Mouse (Mus musculus): ENCODE measurements around the gene Gm20388. TPM values are rescaled to one million over a fixed set of nuclear protein-coding genes. Genes with fewer than 3 reads are reported as not detected.

The Gm20388 gene
- polyA plus RNA-seq, 1 experiment from 2014 or later, result 47.1 TPM

DNA sequence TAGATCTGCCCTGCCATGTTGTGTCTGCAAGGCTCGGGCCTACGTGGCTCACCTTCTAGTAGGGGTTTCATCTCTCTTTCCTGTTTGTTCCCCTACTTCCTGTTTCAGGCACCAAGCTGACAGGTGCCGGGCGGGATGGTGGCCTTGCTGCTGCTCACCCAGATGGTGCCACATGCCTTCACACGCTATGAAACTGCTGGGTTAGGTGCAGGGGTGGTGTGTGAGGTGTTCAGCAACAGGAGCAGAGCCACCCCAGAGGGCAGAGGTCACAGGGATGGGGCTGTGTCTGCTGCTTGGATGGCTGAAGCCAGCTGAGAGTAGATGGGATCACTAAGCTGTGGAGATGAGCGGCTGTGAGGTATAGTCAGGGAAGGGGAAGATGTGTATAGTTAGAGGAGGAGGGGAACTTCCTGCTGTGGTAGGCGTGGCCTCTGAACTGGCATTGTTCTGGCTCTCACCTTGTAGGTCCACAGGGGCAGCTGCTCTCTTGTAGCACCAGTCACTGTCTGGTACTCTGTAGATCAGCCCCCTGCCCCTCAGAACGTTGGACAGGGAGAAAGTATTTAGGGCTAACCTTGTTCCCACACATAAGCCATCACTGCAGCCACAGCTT, 4363.1 kb downstream of the Gm20388 start:
- H3K4me3 ChIP-seq (ENCODE audit: inconsistent target), result no peak overlapping the region
- no peak overlapping the region for H3K27ac ChIP-seq
- no peaks in the 10 kb centered on the region for H3K36me3 ChIP-seq (ENCODE audit: inconsistent target)
- H3K79me2 ChIP-seq (ENCODE audit: inconsistent target), result peaks cover 95% of the 10 kb centered on the region; the same call in 1 of the 2 replicates
- 30% methylated on average over 8 of the region's 8 CpGs for WGBS (ENCODE audit: missing documents)

DNA sequence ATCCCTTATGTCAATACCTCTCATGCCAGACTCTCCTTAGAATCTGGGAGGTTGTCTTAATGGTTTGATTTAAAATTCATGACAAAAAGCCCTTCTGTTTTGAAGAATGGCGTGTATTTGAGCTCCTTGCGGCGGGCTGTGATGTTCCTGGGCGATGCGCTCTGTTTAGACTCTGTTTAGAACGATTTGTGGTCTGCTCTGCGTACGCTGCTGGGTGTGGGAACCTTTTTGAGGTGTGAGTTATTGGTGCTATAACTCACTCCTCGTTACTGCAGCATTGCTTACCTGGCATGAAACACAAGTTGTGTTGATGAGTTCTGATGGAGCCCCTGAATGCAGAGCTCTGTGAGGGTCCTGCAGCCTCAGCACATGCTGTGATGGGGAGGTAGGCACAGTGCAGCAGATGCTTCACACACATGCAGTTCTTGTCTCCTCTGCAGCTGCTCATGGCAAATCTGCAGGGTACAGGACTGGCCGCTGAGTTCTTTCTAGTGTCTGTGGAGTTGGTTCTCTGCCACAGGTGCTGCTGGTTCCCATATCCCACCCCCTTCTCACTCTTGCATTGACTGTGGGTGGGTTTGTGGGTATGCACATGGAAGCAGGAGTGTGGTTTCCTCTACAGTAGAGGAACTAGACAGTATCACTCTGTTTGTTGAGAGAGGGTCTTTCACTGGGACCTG, 4363.9 kb downstream of the Gm20388 start:
- 80% methylated on average over 10 of the region's 10 CpGs for WGBS (ENCODE audit: missing documents)
- H3K36me3 ChIP-seq (ENCODE audit: inconsistent target), result no peaks in the 10 kb centered on the region
- H3K79me2 ChIP-seq (ENCODE audit: inconsistent target), result peaks cover 95% of the 10 kb centered on the region; the same call in 1 of the 2 replicates
- no peak overlapping the region for H3K27ac ChIP-seq
- H3K4me3 ChIP-seq (ENCODE audit: inconsistent target), result no peak overlapping the region

DNA sequence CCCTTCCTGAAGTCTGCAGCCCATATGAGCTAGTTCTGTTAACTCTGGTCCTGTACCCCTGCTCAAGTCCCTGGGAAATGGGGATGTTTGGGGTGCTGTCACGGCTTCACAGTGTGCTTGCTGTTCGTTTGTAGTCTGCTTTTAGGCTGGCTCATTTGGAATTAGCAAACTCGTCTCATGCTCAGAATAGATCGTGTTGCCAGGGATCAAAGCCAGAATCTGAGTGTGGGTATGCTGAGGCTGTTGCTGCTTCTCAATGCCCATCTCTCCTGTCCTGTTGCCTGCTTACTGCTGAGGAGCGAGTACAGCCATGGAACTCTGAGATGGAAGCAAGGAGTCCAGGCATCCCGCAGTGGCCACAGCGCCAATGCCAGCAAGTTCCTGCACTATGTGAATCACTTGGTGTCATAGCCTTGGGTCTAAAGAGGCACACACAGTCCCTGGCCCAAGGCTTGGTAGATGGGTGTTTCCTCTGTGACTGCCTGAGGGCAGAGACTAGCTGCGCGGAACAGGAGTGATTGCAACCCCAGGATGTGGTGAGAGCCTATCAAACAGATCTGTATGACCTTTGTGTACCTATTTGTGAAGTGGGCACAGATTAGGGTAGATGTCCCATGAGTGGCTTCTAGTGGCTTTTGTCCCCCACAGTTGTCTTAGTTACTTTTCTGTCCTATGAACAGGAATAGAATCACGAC, 4364.9 kb downstream of the Gm20388 start:
- H3K27ac ChIP-seq, result no peak overlapping the region
- peaks cover 95% of the 10 kb centered on the region; the same call in 1 of the 2 replicates for H3K79me2 ChIP-seq (ENCODE audit: inconsistent target)
- WGBS (ENCODE audit: missing documents), result 93% methylated on average over 10 of the region's 10 CpGs
- no peaks in the 10 kb centered on the region for H3K36me3 ChIP-seq (ENCODE audit: inconsistent target)
- no peak overlapping the region for H3K4me3 ChIP-seq (ENCODE audit: inconsistent target)

DNA sequence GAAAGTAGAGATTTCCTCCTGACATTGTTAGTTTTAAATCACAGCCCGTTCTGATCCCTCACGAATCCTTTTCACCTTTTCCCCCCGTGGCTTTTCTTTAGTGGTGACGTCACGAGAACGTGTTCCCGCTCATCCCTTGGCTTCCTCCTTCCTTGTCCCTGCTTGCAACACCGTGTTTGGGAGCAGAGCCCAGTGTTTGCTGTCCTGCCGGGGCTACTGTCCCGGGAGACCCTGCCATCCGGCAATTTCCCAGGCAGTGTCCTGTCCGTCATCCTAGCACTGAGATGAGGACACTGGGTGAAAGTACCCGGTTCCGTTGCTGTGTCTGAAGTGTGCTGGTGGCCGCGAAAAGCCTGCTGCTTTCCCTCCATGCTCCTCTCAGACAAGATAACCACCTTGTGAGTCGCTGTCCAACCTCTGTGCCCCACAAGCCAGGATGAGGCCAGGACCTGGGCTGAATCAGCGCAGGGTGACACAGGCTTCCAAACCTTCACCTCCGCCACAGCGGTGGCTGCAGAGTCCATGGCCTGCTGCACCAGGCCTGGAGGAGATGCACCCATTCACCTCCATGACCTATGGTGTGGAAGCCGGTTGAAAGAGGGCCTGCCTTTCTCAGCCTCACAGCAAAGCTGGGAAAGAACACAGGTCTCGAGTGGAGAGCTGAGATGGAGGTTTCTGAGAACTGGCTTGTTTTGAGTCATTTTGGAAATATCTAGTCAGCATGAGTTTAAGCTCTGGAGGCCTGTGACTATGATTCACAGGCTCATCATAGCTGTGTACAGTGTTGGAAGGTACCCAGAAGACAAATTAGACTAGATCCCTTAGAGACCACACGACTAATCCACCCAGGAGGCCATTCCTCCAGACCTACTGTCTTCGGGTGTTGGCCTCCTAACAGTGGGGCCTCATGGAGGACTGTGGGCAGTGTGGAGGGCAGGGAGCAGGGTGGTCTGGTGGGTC, 4367.6 kb downstream of the Gm20388 start:
- Histone ChIP-seq H3K36me3 (ENCODE audit: inconsistent target) (no peaks in the 10 kb centered on the region), H3K4me3 (ENCODE audit: inconsistent target) (no peak overlapping the region)

DNA sequence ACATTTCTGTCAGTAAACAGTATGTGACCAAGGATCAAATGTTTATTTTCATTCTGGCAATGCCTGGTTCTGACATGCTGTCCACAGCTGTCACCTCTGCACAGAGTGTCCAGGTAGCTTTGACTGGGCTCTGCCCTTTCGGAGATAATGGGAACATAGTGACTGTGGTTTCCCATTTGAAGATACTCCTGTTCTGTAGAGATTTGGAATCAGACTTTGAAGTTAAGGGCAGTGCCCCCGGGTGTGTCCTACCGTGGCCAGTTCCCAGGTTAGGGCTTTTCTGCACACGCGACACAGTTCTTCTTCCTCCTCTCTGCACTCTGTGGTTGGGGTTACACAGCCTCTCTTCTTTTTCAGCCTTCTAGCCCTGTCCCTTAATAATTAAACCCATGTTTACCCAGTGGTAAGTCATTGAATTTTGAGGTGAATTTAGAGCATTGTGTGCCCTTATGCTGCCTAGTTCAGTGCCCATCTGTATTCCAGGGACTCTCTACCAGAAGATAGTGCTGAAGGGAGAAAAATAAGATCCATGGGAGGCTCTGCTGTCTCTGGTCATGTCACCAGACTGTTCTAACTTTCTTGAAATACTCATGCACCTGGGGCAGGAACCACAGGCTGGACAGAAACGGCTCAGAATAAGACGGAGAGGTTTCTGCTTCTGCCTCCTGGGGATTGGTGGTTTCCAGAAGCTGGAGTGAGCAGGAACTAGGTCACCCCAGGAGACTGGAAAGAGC, 4368.5 kb downstream of the Gm20388 start:
- peak overlapping the region; percentile 34 for H3K27ac ChIP-seq
- 53% methylated on average over 7 of the region's 7 CpGs for WGBS (ENCODE audit: missing documents)

More for the DNA sequence above, 4367.6 kb downstream of the Gm20388 start:
- Histone ChIP-seq H3K27ac (peak overlapping the region; percentile 34), H3K79me2 (ENCODE audit: inconsistent target) (peaks cover 98% of the 10 kb centered on the region; the same call in 1 of the 2 replicates)
- WGBS (ENCODE audit: missing documents), result 88% methylated on average over 24 of the region's 24 CpGs

DNA sequence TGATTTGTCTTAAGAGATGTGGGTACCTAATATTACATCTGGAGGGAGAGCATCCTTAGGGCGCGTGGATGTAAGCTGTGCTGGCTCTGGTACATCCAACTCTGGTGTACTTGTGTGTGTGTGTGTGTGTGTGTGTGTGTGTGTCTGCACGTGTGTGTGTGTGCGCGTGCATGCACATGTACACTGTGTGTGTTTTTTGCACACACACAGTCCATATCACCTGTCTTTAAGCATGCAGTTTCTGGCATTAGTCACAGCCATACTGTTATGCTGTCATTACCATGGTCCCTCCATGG, 4369.0 kb downstream of the Gm20388 start:
- WGBS (ENCODE audit: missing documents), result 86% methylated on average over 2 of the region's 5 CpGs
- H3K79me2 ChIP-seq (ENCODE audit: inconsistent target), result peaks cover 97% of the 10 kb centered on the region; the same call in 1 of the 2 replicates
- H3K36me3 ChIP-seq (ENCODE audit: inconsistent target), result no peaks in the 10 kb centered on the region
- no peak overlapping the region for H3K27ac ChIP-seq
- H3K4me3 ChIP-seq (ENCODE audit: inconsistent target), result no peak overlapping the region

More for the DNA sequence above, 4368.5 kb downstream of the Gm20388 start:
- Histone ChIP-seq H3K79me2 (ENCODE audit: inconsistent target) (peaks cover 97% of the 10 kb centered on the region; the same call in 1 of the 2 replicates), H3K4me3 (ENCODE audit: inconsistent target) (no peak overlapping the region), H3K36me3 (ENCODE audit: inconsistent target) (no peaks in the 10 kb centered on the region)

DNA sequence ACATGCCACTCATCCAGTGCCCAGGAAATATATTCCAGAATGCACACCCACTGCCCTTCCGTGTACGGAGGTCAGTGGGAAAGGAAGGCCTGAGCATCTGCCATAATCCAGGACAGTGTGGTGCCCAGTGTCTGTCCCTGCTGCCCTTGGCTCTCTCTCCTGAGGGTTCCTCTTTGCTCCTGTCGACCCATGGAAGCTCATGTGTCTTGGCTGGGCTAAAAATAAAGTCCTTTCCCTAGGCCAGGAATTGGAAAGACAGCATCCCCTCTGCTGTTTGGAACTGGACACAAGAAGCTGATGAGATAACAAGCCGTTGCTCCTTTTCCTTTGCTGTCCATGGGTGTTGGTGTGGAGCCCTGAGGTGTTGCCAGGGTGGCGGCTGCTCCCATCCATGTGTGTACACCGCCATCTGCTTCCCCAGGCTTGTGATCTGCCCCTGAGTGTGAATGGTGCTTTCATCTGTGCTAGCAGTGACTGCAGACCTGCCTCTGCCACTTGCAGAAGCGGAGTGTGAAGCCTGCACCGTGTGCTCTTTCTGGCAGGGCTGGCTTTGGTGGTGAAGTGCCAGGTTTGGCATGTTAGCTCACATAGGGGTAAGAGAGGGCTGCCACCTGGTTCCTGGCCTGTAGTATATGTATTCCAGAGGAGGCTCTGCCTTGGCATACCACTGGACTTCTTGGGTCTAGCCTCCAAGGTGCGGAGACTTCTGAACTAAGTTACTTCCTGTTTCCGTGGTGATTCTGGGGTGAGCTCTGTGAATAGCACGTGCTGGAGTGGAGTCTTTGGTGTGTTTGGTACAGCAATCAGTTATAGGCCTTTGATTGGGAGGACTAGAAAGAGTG, 4371.3 kb downstream of the Gm20388 start:
- WGBS (ENCODE audit: missing documents), result 71% methylated on average over 11 of the region's 11 CpGs
- Histone ChIP-seq H3K36me3 (ENCODE audit: inconsistent target) (no peaks in the 10 kb centered on the region), H3K79me2 (ENCODE audit: inconsistent target) (peaks cover 97% of the 10 kb centered on the region; the same call in 1 of the 2 replicates), H3K4me3 (ENCODE audit: inconsistent target) (no peak overlapping the region), H3K27ac (no peak overlapping the region)

DNA sequence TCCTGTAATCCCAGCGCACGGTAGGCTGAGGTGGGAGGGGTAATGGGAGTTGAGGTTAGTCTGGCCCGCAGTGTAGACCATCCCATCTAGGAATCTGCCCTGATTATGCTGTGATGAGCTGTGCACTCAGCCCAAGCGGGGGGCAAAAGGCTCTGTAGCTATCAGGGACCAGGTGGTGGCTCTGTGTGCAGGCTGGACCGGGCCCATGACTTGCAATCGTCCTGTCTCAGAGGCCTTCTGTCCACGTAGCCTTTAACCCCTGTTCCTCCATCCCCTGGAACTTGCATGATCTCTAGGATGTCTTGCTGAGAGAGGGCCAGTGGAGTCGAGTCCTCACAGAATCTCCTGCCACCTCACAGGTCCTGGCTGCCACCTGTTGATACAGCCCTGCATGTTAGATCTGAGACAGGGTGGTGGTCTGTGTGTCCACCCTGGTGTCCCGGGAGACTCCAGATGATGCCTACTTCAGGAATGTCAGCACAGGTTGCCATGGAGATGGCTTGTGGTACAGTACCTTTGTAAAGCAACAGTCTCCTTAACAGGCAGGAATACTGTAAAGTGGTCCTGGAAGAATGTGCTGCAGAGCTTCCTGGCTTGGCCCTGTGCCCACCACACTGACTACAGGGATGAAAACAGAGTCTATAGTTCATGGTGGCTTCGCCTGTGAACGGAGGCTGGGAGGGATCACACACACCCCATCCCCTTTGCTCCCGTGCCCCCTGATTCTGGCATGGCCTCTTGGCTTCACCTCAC, 4372.4 kb downstream of the Gm20388 start:
- no peaks in the 10 kb centered on the region for H3K36me3 ChIP-seq (ENCODE audit: inconsistent target)
- no peak overlapping the region for H3K27ac ChIP-seq
- WGBS (ENCODE audit: missing documents), result 92% methylated on average over 12 of the region's 12 CpGs
- H3K79me2 ChIP-seq (ENCODE audit: inconsistent target), result peaks cover 99% of the 10 kb centered on the region; the same call in 1 of the 2 replicates
- H3K4me3 ChIP-seq (ENCODE audit: inconsistent target), result no peak overlapping the region

DNA sequence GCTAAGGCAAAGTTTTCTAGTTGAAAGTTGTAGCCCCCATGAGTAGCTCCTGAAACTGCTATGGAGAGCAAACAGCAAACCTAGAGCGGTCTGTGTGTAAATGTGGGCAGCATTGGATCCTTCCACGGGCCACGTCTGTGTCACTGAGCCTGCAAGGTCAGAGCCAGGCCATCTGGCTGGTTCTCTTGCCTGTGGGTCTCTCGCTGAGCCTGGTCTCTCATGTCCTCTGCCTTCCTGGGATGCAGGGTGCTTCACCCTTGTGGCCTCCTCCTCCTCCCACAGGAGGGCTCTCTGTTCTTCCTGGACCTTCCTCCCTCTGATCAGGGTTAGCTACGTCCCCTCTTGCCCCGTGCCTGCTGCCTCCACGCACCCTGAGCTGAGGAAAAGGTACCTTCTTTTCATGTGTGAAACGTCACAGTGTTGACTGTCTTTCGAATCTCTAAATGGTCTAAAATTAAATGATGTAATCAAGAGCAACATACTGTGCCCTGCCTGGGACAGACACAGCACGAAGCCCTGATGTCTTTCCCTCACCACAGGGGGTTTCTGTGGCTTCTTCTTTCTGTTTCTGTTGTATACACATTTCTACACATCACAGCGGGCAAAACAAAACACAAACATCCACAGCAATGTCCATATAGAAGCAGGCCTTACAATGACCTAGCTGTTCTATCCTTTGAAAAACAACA, 4373.1 kb downstream of the Gm20388 start:
- Histone ChIP-seq H3K79me2 (ENCODE audit: inconsistent target) (peaks cover 97% of the 10 kb centered on the region; the same call in 1 of the 2 replicates), H3K36me3 (ENCODE audit: inconsistent target) (no peaks in the 10 kb centered on the region), H3K27ac (no peak overlapping the region), H3K4me3 (ENCODE audit: inconsistent target) (no peak overlapping the region)
- 73% methylated on average over 11 of the region's 11 CpGs for WGBS (ENCODE audit: missing documents)

DNA sequence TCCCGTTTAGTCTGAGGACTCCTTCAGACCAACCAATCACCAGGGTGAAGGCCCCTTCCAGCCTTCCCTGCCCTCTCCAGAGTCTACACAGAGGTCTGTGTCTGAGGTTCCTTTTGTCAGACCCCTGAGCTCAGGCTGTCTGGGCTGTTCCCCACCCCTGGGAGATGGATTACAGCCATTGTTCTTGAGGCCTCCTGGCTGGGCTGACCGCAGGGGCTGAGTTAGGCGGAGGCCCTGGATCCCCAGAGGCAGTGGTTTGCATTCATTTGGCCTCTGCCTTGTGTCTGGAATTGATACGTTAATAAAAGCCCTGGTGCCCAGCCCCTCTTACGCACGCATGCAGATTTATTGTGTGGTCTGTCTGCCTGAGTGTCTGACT, 4373.7 kb downstream of the Gm20388 start:
- Histone ChIP-seq H3K4me3 (ENCODE audit: inconsistent target) (no peak overlapping the region), H3K36me3 (ENCODE audit: inconsistent target) (no peaks in the 10 kb centered on the region), H3K27ac (no peak overlapping the region), H3K79me2 (ENCODE audit: inconsistent target) (peaks cover 96% of the 10 kb centered on the region; the same call in 1 of the 2 replicates)
- 90% methylated on average over 6 of the region's 6 CpGs for WGBS (ENCODE audit: missing documents)

DNA sequence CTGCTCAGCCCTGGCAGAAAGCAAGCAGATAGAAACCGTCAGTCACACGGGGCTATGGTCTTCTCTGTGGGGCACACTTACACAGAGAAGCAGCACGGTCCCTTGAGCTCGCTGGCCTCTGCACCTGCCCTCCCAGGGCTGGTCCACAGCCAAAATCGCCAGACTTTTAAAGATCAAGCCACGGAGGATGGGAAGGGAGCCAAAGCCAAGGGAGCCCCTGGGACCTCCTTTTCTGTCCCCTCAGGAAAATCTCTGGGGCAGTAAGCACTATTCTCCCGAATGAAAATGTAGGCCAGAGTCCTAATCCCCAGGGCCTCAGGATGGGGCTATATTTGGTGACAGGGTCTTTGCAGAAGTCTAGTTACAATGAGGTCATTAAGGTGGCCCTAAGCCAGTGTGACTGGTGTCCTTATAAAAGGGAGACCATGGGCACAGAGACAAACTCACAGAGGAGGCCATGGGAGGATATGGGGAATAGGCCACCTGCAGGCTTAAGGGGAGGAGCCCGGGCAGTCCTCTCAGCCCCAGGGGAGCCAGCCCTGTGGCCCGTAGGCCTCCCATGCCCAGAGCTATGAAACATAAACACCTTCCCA, 4374.4 kb downstream of the Gm20388 start:
- Histone ChIP-seq H3K79me2 (ENCODE audit: inconsistent target) (peaks cover 96% of the 10 kb centered on the region; the same call in 1 of the 2 replicates), H3K36me3 (ENCODE audit: inconsistent target) (no peaks in the 10 kb centered on the region), H3K4me3 (ENCODE audit: inconsistent target) (no peak overlapping the region), H3K27ac (no peak overlapping the region)
- WGBS (ENCODE audit: missing documents), result 69% methylated on average over 8 of the region's 9 CpGs

Measured in macrophage (primary cell).